ENCODE assay signal across 8 mouse cellular contexts in the genomic region with DNA sequence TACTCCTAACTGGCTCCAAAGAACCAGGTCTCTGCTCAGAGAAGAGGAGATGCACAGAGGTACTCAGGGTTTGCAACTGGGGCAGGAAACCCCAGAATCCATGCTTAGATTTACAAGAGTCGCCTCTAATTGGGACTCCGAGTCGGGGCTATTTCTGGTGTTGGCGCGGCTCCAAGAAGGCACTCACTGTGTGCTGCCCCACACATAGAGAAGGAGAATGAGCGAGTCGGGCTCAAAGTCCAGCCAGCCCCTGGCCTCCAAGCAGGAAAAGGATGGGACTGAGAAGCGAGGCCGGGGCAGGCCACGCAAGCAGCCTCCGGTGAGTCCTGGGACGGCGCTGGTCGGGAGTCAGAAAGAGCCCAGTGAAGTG. TPM values are rescaled to one million over a fixed set of nuclear protein-coding genes. Genes with fewer than 3 reads are reported as not detected.
DNase-seq lines count a peak whose midpoint lies in the region; ATAC-seq and TF ChIP-seq lines count a peak whose summit lies in the region.
"Not testable (repeated sequence)": the region's sequence is repeated elsewhere in the genome, so short reads cannot be mapped to it uniquely, and the experiment has no call there.

A gene (plus strand): TSS at position 123 of the 370 bp plus-strand sequence.

- TF ChIP-seq EP300 in stomach, postnatal 0 days (optimal IDR thresholded peaks at IDR 0.05) = not testable (repeated sequence)

- ATAC-seq in kidney, embryonic 14.5 days (ENCODE audit: low FRiP score, low TSS enrichment) = peak; percentile 18; the same call in 1 of the 2 replicates
- ATAC-seq in megakaryocyte progenitor cell, adult 5-6 weeks (replicated peaks; ENCODE audit: poor library complexity) = not testable (repeated sequence)
- peak; percentile 58 for ATAC-seq in stomach, postnatal 0 days (ENCODE audit: low FRiP score, low TSS enrichment)

- peak within 1 kb of the TSS; percentile 34; the same call in 1 of the 2 replicates for H3K4me3 ChIP-seq in embryonic facial prominence, embryonic 10.5 days
- H3K4me3 ChIP-seq in kidney, embryonic 14.5 days (ENCODE audit: low read length); stomach, postnatal 0 days (ENCODE audit: low read depth, low read length): not testable (repeated sequence)

- not testable (repeated sequence) for H3K4me2 ChIP-seq in kidney, embryonic 14.5 days (replicated peaks; ENCODE audit: low read depth, low read length)
- H3K4me2 ChIP-seq in stomach, postnatal 0 days (replicated peaks; ENCODE audit: low read depth) = 0 out of 2 replicates have a peak within 1 kb of the TSS, but pooled peaks have one; percentile 8

- H3K27me3 ChIP-seq in embryonic facial prominence, embryonic 10.5 days (replicated peaks; ENCODE audit: low read depth, poor library complexity, severe bottlenecking) = peaks cover 35% of the 10 kb centered on the region
- H3K27me3 ChIP-seq in kidney, embryonic 14.5 days (ENCODE audit: control insufficient read depth, insufficient read depth, low read length); stomach, postnatal 0 days (ENCODE audit: control insufficient read depth, insufficient read depth, low read length): not testable (repeated sequence)

- H3K4me1 ChIP-seq in embryonic facial prominence, embryonic 10.5 days; kidney, embryonic 14.5 days (ENCODE audit: control insufficient read depth, insufficient read depth, low read length); stomach, postnatal 0 days (replicated peaks; ENCODE audit: control insufficient read depth, insufficient read depth): not testable (repeated sequence)

- WGBS in embryonic facial prominence, embryonic 10.5 days = 22% methylated on average over 14 of the region's 14 CpGs
- WGBS in kidney, embryonic 14.5 days = 23% methylated on average over 13 of the region's 14 CpGs
- 19% methylated on average over 14 of the region's 14 CpGs for WGBS in stomach, postnatal 0 days

- peak; percentile 13 for DNase-seq in Muller cell, postnatal 12 days (ENCODE audit: inconsistent ontology term)
- DNase-seq in embryonic facial prominence, embryonic 10.5 days (ENCODE audit: low spot score); gastrocnemius, postnatal 36 days; heart, postnatal 10 days; left cerebral cortex, postnatal 14 days (ENCODE audit: low spot score in 2 of 2): not testable (repeated sequence)
- peak; percentile 64 for DNase-seq in stomach, postnatal 0 days (ENCODE audit: low spot score)

- not testable (repeated sequence) for TF ChIP-seq CTCF in stomach, postnatal 0 days (IDR thresholded peaks at IDR 0.05; ENCODE audit: low read depth)

- H3K27ac ChIP-seq in embryonic facial prominence, embryonic 10.5 days (replicated peaks); kidney, embryonic 14.5 days (ENCODE audit: low read depth, low read length): not testable (repeated sequence)
- peak within 1 kb of the TSS; percentile 67 for H3K27ac ChIP-seq in stomach, postnatal 0 days (replicated peaks)

- not testable (repeated sequence) for H3K9ac ChIP-seq in kidney, embryonic 14.5 days (ENCODE audit: low read depth, low read length); stomach, postnatal 0 days (ENCODE audit: low read length)

- H3K9me3 ChIP-seq in embryonic facial prominence, embryonic 10.5 days = peaks cover 28% of the 10 kb centered on the region
- H3K9me3 ChIP-seq in kidney, embryonic 14.5 days (ENCODE audit: control insufficient read depth, low read length) = peaks cover 23% of the 10 kb centered on the region
- not testable (repeated sequence) for H3K9me3 ChIP-seq in stomach, postnatal 0 days (ENCODE audit: control insufficient read depth, low read length)

- intact Hi-C loops in gastrocnemius, postnatal 36 days (cut with DNase I); heart, postnatal 10 days (cut with DNase I); left cerebral cortex, postnatal 14 days (cut with DNase I): not testable (repeated sequence)

- not testable (repeated sequence) for H3K36me3 ChIP-seq in embryonic facial prominence, embryonic 10.5 days (replicated peaks); kidney, embryonic 14.5 days (ENCODE audit: control insufficient read depth, insufficient read depth, low read length); stomach, postnatal 0 days (ENCODE audit: control insufficient read depth, insufficient read depth, low read length)

RNA-seq across cellular contexts. Expression of the gene that starts here (rescaled TPM):
- 10.5 and 11.6 TPM in 2 replicates for polyA plus RNA-seq in embryonic facial prominence, embryonic 10.5 days (2016; fragmentation: Nextera tagmentation; extraction: Ambion mirVana)
- 10 to 100 TPM; 29.5 to 31.9 TPM for total RNA-seq in gastrocnemius, postnatal 36 days (2021)
- total RNA-seq in heart, postnatal 10 days (2021) = 10 to 100 TPM; 20.1 to 21.0 TPM
- 5.2 and 7.9 TPM in 2 replicates for polyA plus RNA-seq in kidney, embryonic 14.5 days (2014; fragmentation: Nextera tagmentation; extraction: Ambion mirVana)
- total RNA-seq in left cerebral cortex, postnatal 14 days (2021) = 10 to 100 TPM; 25.9 to 30.1 TPM
- 28.6 and 31.3 TPM in 2 replicates for total RNA-seq in megakaryocyte progenitor cell, adult 5-6 weeks (2015)
- 20.6 and 25.8 TPM in 2 replicates for total RNA-seq in megakaryocyte progenitor cell, adult 5-6 weeks (2017)
- polyA plus RNA-seq in stomach, postnatal 0 days (2015; fragmentation: Nextera tagmentation; extraction: Ambion mirVana) = 3.0 and 3.1 TPM in 2 replicates
